Mouse (Mus musculus) bone marrow macrophage, adult 2 months (primary cell): ENCODE results near the gene BC025920.

Experiments used
- CTCF ChIP-seq: IDR thresholded peaks from 2 replicates; pipeline ENCODE4 v1.5.1; 2012; ENCODE audit warnings: low read depth, mild to moderate bottlenecking, low read length, moderate library complexity
- POLR2A ChIP-seq: IDR thresholded peaks from 2 replicates; pipeline ENCODE4 v1.6.1; 2012; ENCODE audit warnings: mild to moderate bottlenecking, low read depth, low read length, borderline replicate concordance

- TF ChIP-seq POLR2A = no peak
- TF ChIP-seq CTCF = no peak
These were observed at the start of gene BC025920 for GRCm38 (mm10) chr10:81605974-81606751.
